Mouse (Mus musculus) spleen, adult 2 months (tissue): ENCODE measurements around the gene March11. TPM values are rescaled to one million over a fixed set of nuclear protein-coding genes. Genes with fewer than 3 reads are reported as not detected.

ENCODE experiments used
- DNase-seq, 2 experiments: peaks; one replicate each; pipeline versions ENCODE4 v3.0.0 to v3.0.0-alpha.2; 2012 to 2021; ENCODE audit warnings: low spot score in 2 of 2, low read depth in 1 of 2
- H3K27ac ChIP-seq: fragments of 200-500 bp; 2 replicates; pipeline ENCODE4 v1.5.1; 2012; ENCODE audit warnings: low read length, inconsistent platforms; ENCODE audit not compliant: insufficient read depth
- H3K27me3 ChIP-seq: fragments of 200-500 bp; 2 replicates; pipeline ENCODE4 v1.6.1; 2012; ENCODE audit warnings: mild to moderate bottlenecking, moderate library complexity, low read length, inconsistent platforms; ENCODE audit not compliant: control insufficient read depth, insufficient read depth
- H3K36me3 ChIP-seq: fragments of 200-500 bp; 2 replicates; pipeline ENCODE4 v1.6.1; 2012; ENCODE audit warnings: mild to moderate bottlenecking, low read length, inconsistent platforms; ENCODE audit not compliant: control insufficient read depth, insufficient read depth
- H3K4me1 ChIP-seq: fragments of 200-500 bp; 2 replicates; pipeline ENCODE4 v1.6.1; 2011; ENCODE audit warnings: inconsistent platforms; ENCODE audit not compliant: control insufficient read depth, insufficient read depth, insufficient read length
- H3K4me3 ChIP-seq: fragments of 200-500 bp; 2 replicates; pipeline ENCODE4 v1.5.1; 2011; ENCODE audit warnings: mild to moderate bottlenecking, inconsistent platforms; ENCODE audit not compliant: insufficient read depth, insufficient read length; ENCODE audit errors: extremely low read depth
- CTCF ChIP-seq: fragments of 200-500 bp; IDR thresholded peaks from 2 replicates; pipeline ENCODE4 v1.5.1; 2011; ENCODE audit warnings: mild to moderate bottlenecking, inconsistent platforms; ENCODE audit not compliant: insufficient read depth, insufficient read length, insufficient replicate concordance; ENCODE audit errors: extremely low read depth
- POLR2A ChIP-seq: fragments of 200-500 bp; IDR thresholded peaks from 2 replicates; pipeline ENCODE4 v1.6.1; 2011; ENCODE audit warnings: low read depth, low read length, inconsistent platforms
- WGBS: fragments of 180-500 bp; shearing (Covaris S2); methylation state at CpG from one replicate; pipeline ENCODE4 v1.1.7; 2018; 5-methylcytosine and 5-hydroxymethylcytosine counted together
- polyA plus RNA-seq: library from polyadenylated mRNA; depleted of rRNA; stranded (reverse); fragments of >200 nt; gene quantifications from 2 replicates; pipeline ENCODE4 v1.2.3, GENCODE M21; 2012

March11 gene
- polyA plus RNA-seq, 1 experiment = not detected

GRCm38 (mm10) chr15:26435725-26436124 lies 126.9 kb downstream of the March11 start:
- H3K36me3 ChIP-seq = no peaks in the 10 kb centered on the region
- WGBS = 80% methylated on average over 7 of the region's 7 CpGs
- DNase-seq = no peak
- H3K4me1 ChIP-seq = no peaks in the 10 kb centered on the region
- TF ChIP-seq POLR2A (no peak), CTCF (no peak)
- H3K27ac ChIP-seq = no peak overlapping the region
- H3K27me3 ChIP-seq = no peaks in the 10 kb centered on the region
- no peak overlapping the region for H3K4me3 ChIP-seq

DNA sequence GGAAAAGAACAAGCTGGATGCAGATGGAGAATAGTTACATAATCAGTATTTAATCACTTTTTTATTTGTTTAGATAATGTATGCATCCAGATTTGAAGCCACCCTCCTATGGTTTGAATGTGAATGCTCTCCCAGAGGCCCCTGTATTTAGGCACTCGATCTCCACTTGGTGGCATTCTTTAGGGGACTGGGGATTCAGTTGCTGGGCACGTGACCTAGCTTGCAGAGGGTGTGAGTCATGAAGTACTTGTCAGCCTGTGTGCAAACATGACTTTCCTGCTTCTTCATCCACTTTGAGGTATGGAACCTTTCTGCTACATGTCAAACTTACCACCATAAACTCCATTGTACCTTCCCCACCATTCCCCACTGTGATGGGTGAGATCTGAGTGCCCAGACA lies 128.3 kb downstream of the March11 start:
- 54% methylated on average over 2 of the region's 2 CpGs for WGBS
- H3K4me1 ChIP-seq = no peaks in the 10 kb centered on the region
- H3K4me3 ChIP-seq = no peak overlapping the region
- DNase-seq = no peak
- no peak overlapping the region for H3K27ac ChIP-seq
- TF ChIP-seq POLR2A = no peak
- no peaks in the 10 kb centered on the region for H3K36me3 ChIP-seq
- no peaks in the 10 kb centered on the region for H3K27me3 ChIP-seq
